Mouse (Mus musculus) embryonic facial prominence, embryonic 12.5 days (tissue): ENCODE results near the gene Klf3. TPM values are rescaled to one million over a fixed set of nuclear protein-coding genes. Genes with fewer than 3 reads are reported as not detected.

Experiments used
- ATAC-seq: fragments of 200-750 bp; cut with Nextera tagmentation; 2 replicates; pipeline ENCODE4 v1.8.0; 2017; ENCODE audit not compliant: insufficient number of reproducible peaks, insufficient read depth, low FRiP score, low TSS enrichment
- H3K27ac ChIP-seq: fragments of 300-500 bp; sonication (generic); 2 replicates; pipeline ENCODE4 v1.5.1; 2016; ENCODE audit warnings: mild to moderate bottlenecking
- H3K27me3 ChIP-seq: fragments of 300-500 bp; sonication (generic); 2 replicates; pipeline ENCODE4 v1.6.1; 2016; ENCODE audit warnings: mild to moderate bottlenecking, moderate library complexity
- H3K36me3 ChIP-seq: fragments of 300-500 bp; sonication (generic); 2 replicates; pipeline ENCODE4 v1.6.1; 2016; ENCODE audit warnings: mild to moderate bottlenecking
- H3K4me1 ChIP-seq: fragments of 300-500 bp; sonication (generic); 2 replicates; pipeline ENCODE4 v1.6.1; 2016
- H3K4me2 ChIP-seq: fragments of 300-500 bp; sonication (generic); replicated peaks from 2 replicates; pipeline ENCODE4 v1.6.1; 2016; ENCODE audit warnings: mild to moderate bottlenecking, moderate library complexity
- H3K4me3 ChIP-seq: fragments of 300-500 bp; sonication (generic); 2 replicates; pipeline ENCODE4 v1.5.1; 2016; ENCODE audit warnings: mild to moderate bottlenecking
- H3K9ac ChIP-seq: fragments of 300-500 bp; sonication (generic); 2 replicates; pipeline ENCODE4 v1.6.1; 2016; ENCODE audit warnings: mild to moderate bottlenecking, moderate library complexity
- H3K9me3 ChIP-seq: fragments of 300-500 bp; sonication (generic); 2 replicates; pipeline ENCODE4 v1.6.1; 2016; ENCODE audit warnings: mild to moderate bottlenecking, moderate library complexity
- WGBS: fragments of 180-500 bp; shearing (Covaris S2); methylation state at CpG from one replicate; pipeline ENCODE4 v1.1.7; 2016; 5-methylcytosine and 5-hydroxymethylcytosine counted together
- polyA plus RNA-seq: library from polyadenylated mRNA; unstranded; fragments of >200 nt; fragmentation: Nextera tagmentation; extraction: Ambion mirVana; gene quantifications from 2 replicates; pipeline ENCODE4 v1.2.1, GENCODE M21; 2016

The Klf3 gene
- polyA plus RNA-seq, 1 experiment from 2014 or later = 50.8 TPM

GRCm38 (mm10) chr5:64802143-64802542, 1.0 kb upstream of the Klf3 start:
- H3K27ac ChIP-seq = peak overlapping the region; percentile 98
- H3K4me3 ChIP-seq = peak overlapping the region; percentile 74
- ATAC-seq = no peak
- peaks cover 3% of the 10 kb centered on the region; the same call in 1 of the 2 replicates for H3K36me3 ChIP-seq
- no peaks in the 10 kb centered on the region for H3K27me3 ChIP-seq
- peaks cover 16% of the 10 kb centered on the region for H3K4me1 ChIP-seq
- peak overlapping the region; percentile 87 for H3K9ac ChIP-seq
- 4% methylated on average over 8 of the region's 8 CpGs for WGBS
- H3K4me2 ChIP-seq = peak overlapping the region; percentile 58
- no peaks in the 10 kb centered on the region for H3K9me3 ChIP-seq

- Histone ChIP-seq H3K9me3 (no peaks in the 10 kb centered on the region), H3K4me1 (peaks cover 32% of the 10 kb centered on the region), H3K27ac (peak overlapping the region; percentile 98), H3K4me2 (peak overlapping the region; percentile 58), H3K9ac (peak overlapping the region; percentile 87), H3K27me3 (no peaks in the 10 kb centered on the region), H3K4me3 (peak overlapping the region; percentile 74), H3K36me3 (peaks cover 3% of the 10 kb centered on the region; the same call in 1 of the 2 replicates)
- under 1% methylated on average over 61 of the region's 69 CpGs for WGBS
- no peak for ATAC-seq
Observed at GRCm38 (mm10) chr5:64803720-64804462, 703 bp downstream of the Klf3 start.

GRCm38 (mm10) chr5:64805131-64805872, 2.1 kb downstream of the Klf3 start:
- Histone ChIP-seq H3K9me3 (no peaks in the 10 kb centered on the region), H3K27ac (peak overlapping the region; percentile 93), H3K4me2 (peak overlapping the region; percentile 58), H3K4me3 (peak overlapping the region; percentile 74), H3K27me3 (no peaks in the 10 kb centered on the region), H3K36me3 (peaks cover 3% of the 10 kb centered on the region; the same call in 1 of the 2 replicates), H3K4me1 (peaks cover 41% of the 10 kb centered on the region), H3K9ac (peak overlapping the region; percentile 55)
- 4% methylated on average over 7 of the region's 7 CpGs for WGBS
- no peak for ATAC-seq

GRCm38 (mm10) chr5:64805873-64806505, 2.8 kb downstream of the Klf3 start:
- peak overlapping the region; percentile 55 for H3K9ac ChIP-seq
- peak overlapping the region; percentile 93 for H3K27ac ChIP-seq
- no peak for ATAC-seq
- WGBS = 1% methylated on average over 7 of the region's 7 CpGs
- H3K27me3 ChIP-seq = no peaks in the 10 kb centered on the region
- peaks cover 48% of the 10 kb centered on the region for H3K4me1 ChIP-seq
- H3K9me3 ChIP-seq = no peaks in the 10 kb centered on the region
- H3K36me3 ChIP-seq = 0 out of 2 replicates have a peak, but pooled peaks cover 2% of the 10 kb centered on the region
- H3K4me3 ChIP-seq = peak overlapping the region; percentile 74
- peak overlapping the region; percentile 58 for H3K4me2 ChIP-seq

GRCm38 (mm10) chr5:64806600-64806999, 3.4 kb downstream of the Klf3 start:
- no peak for ATAC-seq
- peaks cover 54% of the 10 kb centered on the region for H3K4me1 ChIP-seq

GRCm38 (mm10) chr5:64807159-64807558, 4.0 kb downstream of the Klf3 start:
- ATAC-seq = no peak
- Histone ChIP-seq H3K4me1 (peaks cover 59% of the 10 kb centered on the region), H3K4me3 (no peak overlapping the region), H3K9me3 (no peaks in the 10 kb centered on the region), H3K4me2 (no peak overlapping the region; the same call in 1 of the 2 replicates), H3K27ac (no peak overlapping the region), H3K9ac (no peak overlapping the region), H3K27me3 (no peaks in the 10 kb centered on the region), H3K36me3 (no peaks in the 10 kb centered on the region)
- WGBS = 61% methylated on average over 3 of the region's 3 CpGs

More at GRCm38 (mm10) chr5:64806600-64806999, 3.4 kb downstream of the Klf3 start:
- H3K9me3 ChIP-seq = no peaks in the 10 kb centered on the region
- H3K36me3 ChIP-seq = no peaks in the 10 kb centered on the region
- peak overlapping the region; percentile 58 for H3K4me2 ChIP-seq
- no peaks in the 10 kb centered on the region for H3K27me3 ChIP-seq
- WGBS = 24% methylated on average over 2 of the region's 2 CpGs
- H3K9ac ChIP-seq = peak overlapping the region; percentile 55; the same call in 1 of the 2 replicates
- peak overlapping the region; percentile 93 for H3K27ac ChIP-seq
- peak overlapping the region; percentile 74; the same call in 1 of the 2 replicates for H3K4me3 ChIP-seq

GRCm38 (mm10) chr5:64807603-64808002, 4.4 kb downstream of the Klf3 start:
- Histone ChIP-seq H3K9me3 (no peaks in the 10 kb centered on the region), H3K9ac (no peak overlapping the region), H3K27me3 (no peaks in the 10 kb centered on the region), H3K4me2 (peak overlapping the region; percentile 30), H3K4me3 (no peak overlapping the region), H3K4me1 (peaks cover 64% of the 10 kb centered on the region), H3K36me3 (no peaks in the 10 kb centered on the region), H3K27ac (peak overlapping the region; percentile 76; the same call in 1 of the 2 replicates)
- 60% methylated on average over 4 of the region's 4 CpGs for WGBS
- ATAC-seq = no peak

- H3K36me3 ChIP-seq = no peaks in the 10 kb centered on the region
- peaks cover 68% of the 10 kb centered on the region for H3K4me1 ChIP-seq
- H3K27me3 ChIP-seq = no peaks in the 10 kb centered on the region
- ATAC-seq = no peak
- H3K9me3 ChIP-seq = no peaks in the 10 kb centered on the region
- peak overlapping the region; percentile 30 for H3K4me2 ChIP-seq
- H3K27ac ChIP-seq = peak overlapping the region; percentile 76
- WGBS = 33% methylated on average over 24 of the region's 24 CpGs
- H3K9ac ChIP-seq = no peak overlapping the region
- no peak overlapping the region for H3K4me3 ChIP-seq
Observed at GRCm38 (mm10) chr5:64808106-64809010, 5.2 kb downstream of the Klf3 start.

- no peak for ATAC-seq
- no peaks in the 10 kb centered on the region for H3K27me3 ChIP-seq
- no peak overlapping the region for H3K27ac ChIP-seq
- H3K9ac ChIP-seq = no peak overlapping the region
- no peak overlapping the region for H3K4me3 ChIP-seq
- peaks cover 70% of the 10 kb centered on the region for H3K4me1 ChIP-seq
- no peaks in the 10 kb centered on the region for H3K36me3 ChIP-seq
- no peaks in the 10 kb centered on the region for H3K9me3 ChIP-seq
- 84% methylated on average over 7 of the region's 7 CpGs for WGBS
- H3K4me2 ChIP-seq = no peak overlapping the region
Observed at GRCm38 (mm10) chr5:64809257-64809656, 6.1 kb downstream of the Klf3 start.

- Histone ChIP-seq H3K27me3 (no peaks in the 10 kb centered on the region), H3K4me3 (no peak overlapping the region), H3K9me3 (no peaks in the 10 kb centered on the region), H3K36me3 (no peaks in the 10 kb centered on the region), H3K27ac (no peak overlapping the region), H3K9ac (no peak overlapping the region), H3K4me2 (no peak overlapping the region), H3K4me1 (peaks cover 71% of the 10 kb centered on the region)
- WGBS = 91% methylated on average over 11 of the region's 11 CpGs
- ATAC-seq = no peak
Observed at GRCm38 (mm10) chr5:64809864-64810263, 6.7 kb downstream of the Klf3 start.
